Mouse (Mus musculus) stomach, postnatal 0 days (tissue): ENCODE results near the gene Glud1.

Experiments used
- CTCF ChIP-seq: IDR thresholded peaks from 2 replicates; pipeline ENCODE4 v1.5.1; 2016; ENCODE audit warnings: antibody characterized with exemption, low read depth, mild to moderate bottlenecking, moderate library complexity
- EP300 ChIP-seq: optimal IDR thresholded peaks from 2 replicates; pipeline ENCODE3; 2016; ENCODE audit warnings: antibody characterized with exemption

- TF ChIP-seq CTCF (no peak), EP300 (no peak)
Observed at GRCm38 (mm10) chr14:34327618-34328017, 17.1 kb downstream of the Glud1 start.
